Mouse (Mus musculus): Measurements from ENCODE around the gene Pold4.
A peak's percentile ranks its signal among the peaks of the same experiment; 100 is the strongest.

Gene Pold4

GRCm38 (mm10) chr19:4280425-4280824, 48.7 kb downstream of the Pold4 start:
- no peak for DNase-seq

GRCm38 (mm10) chr19:4282898-4283553, 51.3 kb downstream of the Pold4 start, which contains the start of gene Ankrd13d:
Ankrd13d (minus strand) TSS chr19:4283137.
- DNase-seq: peak; percentile 96

Measured in layer of hippocampus, adult 9-11 months (tissue).